Mouse (Mus musculus): Measurements from ENCODE around the gene Cfdp1.

Cfdp1 gene

DNA sequence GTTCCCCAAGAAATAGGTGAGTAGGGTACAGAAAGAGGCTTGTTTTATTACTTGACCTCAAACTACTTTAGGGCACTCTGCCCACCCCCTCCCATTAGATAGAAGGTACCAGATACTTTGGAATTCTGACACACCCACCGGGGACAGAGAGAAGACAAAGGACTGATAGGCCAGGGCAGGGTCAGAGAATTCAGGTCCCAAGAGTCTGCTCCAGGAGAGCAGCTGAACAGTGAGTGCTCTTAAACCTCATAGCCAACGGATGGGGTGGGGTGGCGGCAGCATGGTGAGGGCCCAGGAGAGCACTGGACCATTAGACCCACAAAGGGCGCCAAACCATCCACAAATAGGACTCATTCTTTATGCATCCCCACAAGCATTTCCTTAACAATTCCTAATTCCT, 88.5 kb downstream of the Cfdp1 start:
- no peak for DNase-seq

DNA sequence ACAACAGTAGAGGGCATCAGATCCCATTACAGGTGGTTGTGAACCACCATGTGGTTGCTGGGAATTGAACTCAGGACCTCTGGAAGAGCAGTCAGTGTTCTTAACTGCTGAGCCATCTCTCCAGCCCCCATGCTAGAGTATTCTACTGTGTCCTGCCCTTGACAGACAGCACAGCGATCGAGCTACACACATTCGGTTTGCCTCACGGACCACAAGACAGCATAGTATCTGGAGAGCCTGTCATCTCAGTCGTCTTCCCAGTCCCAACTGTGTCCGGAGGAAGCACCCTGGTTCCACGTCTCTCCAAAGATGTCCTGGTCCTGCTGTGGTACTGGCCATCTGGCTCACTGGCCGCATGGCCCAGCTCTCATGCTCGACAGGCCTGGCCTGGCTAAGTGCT, 89.0 kb downstream of the Cfdp1 start:
- DNase-seq = no peak

DNA sequence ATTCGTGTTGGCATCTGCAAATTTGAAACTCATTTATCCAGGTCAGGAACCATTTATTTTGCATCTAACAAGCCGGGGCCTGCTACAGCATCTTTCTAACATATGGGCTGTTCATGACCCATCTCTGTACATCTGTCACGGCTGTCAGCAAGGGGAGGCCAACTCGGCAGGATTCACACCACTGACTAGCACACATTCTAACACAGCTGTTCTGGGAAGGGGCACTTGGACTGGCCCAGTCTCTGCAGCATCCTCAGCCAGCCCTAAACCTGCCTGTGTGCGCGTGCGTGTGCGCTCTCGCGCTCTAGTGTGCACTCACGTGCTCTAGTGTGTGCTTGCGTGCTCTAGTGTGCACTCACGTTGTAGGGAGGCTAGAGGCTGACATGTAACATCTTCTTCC, 93.4 kb downstream of the Cfdp1 start:
- no peak for DNase-seq

DNA sequence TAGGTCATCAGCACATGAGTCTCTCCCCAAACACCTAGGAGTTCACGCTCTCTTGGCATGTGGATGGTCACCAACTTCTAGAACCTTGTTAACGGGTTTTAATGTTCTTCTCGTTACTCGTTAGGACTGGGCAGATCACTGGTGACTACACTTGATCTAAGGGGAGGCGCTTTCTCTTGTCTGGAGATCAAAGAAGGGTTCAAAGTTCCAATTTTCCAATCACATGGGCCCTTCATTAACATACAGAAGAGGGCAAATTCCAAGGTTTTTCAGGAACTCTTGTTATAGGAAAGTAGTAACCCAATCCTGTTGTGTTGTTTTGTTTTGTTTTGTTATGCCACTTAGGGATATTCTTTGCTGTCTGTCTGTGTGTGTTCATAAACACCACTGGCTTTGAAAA, 95.3 kb downstream of the Cfdp1 start:
- DNase-seq = no peak

DNA sequence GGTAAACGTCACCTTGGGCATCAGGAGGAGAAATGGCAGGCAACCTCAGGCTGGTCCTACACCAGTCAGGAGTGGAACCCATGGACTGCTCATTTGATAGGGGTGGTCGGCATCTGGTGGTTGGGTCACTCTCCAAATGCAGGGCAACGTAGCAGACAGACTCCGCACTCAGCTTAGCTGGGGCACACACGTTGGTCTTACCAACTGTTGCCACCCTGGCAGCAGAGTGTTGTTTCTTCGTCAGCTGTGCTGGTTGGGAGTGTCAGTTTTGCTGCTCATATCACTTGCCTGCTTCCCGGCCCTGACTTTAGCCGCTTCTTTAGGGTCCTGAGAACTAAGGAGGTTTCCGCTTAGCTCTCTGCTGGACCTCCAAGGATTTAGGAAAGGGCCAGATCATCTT, 96.5 kb downstream of the Cfdp1 start:
- DNase-seq = no peak

DNA sequence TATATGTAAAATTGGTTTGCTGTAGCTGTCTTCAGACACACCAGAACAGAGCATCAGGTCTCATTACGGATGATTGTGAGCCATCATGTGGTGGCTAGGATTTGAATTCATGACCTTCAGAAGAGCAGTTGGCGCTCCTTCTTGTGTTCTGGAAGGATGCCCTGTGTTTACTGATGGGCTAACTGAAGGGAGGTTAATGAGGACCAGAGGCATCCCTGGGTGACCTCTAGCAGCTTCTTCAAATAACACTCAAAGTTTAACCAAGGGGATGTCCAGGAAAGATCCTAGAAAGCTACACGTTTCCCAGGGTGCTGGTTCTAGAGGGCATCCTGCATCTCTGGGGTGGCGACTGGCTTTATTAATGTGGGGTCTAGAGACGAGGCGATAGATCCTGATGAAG, 99.4 kb downstream of the Cfdp1 start:
- DNase-seq = no peak

DNA sequence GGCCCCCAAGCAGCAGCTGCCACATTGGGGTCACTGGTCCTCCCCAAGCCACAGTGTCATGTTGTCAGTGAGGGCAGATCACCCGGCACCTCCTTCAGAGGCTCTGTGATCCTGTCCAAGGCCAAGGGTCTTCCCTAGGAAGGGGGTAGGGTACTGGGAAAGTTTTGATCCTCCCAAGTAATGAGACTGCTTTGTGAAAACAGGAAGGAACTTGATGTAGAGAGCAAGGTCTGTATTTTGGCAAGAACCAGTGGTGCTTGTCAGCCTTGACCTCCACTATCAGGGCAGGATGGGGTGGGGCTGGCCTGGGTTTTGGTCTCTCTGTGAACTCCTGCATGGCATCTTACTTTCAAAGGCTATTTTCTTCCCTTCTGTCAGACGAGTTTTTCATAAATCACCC, 100.0 kb downstream of the Cfdp1 start:
- DNase-seq = no peak

DNA sequence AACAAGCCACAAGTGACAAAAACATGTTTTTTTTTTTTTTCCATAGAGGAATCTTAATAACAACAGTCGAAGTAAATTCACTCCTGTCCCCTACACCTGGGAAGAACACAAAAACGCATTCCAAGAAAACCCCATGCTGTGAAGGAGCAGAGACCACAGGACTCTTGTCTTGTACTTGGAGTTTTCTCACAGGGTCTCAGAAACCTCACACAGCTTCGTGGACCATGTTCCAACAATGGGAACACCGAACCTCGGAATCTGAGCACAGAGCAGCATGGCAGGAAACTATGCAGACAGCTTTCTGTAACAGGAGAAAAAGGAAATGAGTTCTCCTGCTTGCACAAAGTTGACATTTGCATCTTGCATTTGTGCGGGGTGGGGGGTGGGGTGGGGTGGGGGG, 105.3 kb downstream of the Cfdp1 start:
- DNase-seq = no peak

DNA sequence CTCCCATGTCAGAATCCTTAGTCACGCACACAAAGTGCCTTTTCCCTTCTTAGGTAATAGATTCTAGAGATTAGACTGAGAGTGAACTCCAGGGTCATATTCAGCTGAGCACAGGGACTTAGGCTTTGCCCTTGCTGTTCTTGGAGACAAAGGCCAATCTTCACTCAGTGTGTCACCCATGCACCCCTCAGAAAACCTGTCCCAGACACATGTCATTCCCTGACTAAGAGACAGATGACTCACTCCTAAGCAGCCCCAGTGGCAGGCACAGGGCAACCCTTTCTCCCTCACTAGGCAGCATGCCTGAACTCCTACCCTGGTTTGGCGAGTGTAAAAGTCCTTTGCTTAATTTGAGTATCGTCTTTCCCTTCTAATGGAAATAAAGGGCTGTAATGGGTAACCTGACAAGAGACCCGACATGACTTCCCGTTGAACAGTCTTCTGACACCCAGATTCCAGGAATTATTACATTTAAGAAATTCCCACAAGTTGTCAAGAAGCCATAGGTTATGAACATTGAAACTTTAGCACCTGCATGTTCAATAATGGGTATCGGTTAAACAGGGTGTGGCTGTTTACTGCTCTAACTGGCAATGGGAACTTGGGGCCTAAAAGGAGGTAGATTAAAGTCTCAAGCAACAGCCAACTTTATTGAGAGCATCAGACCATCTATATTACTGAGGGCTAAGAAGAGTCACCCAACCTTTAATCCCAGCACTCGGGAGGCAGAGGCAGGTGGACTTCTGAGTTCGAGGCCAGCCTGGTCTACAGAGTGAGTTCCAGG, 106.0 kb downstream of the Cfdp1 start:
- no peak for DNase-seq

DNA sequence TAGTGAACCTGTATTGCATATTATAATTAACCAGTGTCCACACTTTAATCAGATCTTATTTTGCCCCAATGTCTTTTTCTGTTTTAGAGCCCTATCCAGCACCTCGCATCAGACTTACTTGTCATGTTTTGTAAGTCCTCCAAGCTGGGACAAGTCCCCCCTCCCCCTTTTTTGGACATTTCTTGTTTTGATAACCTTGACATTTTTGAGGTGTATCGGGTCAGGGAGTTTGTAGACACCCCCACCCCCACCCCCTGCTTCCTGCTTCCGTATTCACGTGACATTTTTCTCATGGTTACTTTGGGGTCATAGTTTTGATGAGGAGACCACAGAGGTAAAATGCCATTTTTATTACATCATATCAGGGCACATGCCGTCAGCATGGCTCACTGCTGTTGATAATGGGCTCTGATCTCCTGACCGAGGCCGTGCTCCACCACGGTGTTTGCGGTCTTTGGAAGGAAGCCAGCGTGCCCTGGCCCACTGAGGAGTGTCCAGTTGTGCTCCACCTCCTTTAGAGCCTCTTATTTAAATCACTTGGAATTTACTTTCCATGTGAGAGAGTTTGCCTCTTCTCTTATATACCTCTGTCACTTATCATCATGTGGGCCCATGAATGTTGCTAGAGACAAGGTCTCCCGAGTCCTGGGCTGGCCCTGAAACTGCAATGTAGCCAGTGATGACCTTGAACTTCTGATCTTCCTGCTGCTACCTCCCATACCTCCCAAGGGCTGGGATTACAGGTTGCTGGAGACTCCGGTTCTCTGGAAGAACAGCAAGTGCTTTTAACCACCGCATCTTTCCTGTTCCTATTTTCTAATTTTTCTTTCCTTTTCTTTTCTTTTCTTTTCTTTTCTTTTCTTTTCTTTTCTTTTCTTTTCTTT, 107.3 kb downstream of the Cfdp1 start:
- DNase-seq = no peak

DNA sequence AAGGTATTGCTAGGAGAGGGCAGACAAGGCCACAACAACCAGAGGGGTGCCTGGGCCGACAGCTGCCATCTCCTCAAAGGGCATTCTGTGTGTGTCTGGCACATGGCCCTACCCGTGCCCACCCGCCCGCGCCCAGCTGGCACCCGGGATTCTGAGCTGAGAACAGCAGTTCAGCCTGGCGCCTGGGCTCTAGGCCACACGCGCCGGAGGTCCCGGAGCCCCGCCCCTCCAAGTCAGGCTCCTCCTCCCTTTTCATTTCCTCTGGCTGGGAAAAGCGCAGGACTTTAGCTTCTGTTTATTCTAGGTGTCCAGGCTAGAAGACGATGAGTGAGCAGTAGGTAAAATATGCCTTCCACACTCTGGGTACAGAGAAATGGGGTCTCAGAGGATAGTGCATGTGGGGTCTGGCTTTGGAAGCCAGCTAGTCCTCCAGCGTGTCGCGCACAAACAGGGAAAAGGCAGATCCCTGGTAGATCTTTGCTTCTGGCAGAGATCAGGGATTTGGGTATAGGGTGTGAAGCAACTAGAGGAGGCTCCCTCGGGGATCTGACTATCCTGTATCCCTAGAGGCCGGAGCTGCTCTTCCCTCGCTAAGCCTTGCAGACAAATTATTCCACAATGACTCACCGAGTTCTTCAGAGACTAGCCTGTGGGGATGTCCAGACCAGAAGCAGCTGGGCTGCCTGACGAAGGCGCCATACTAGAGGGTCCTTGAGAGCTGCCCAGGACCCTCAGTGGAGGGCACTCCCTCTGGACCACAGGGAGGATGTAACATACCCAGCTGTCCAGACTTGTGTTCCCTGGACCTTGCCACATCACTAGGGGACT, 108.3 kb downstream of the Cfdp1 start:
- no peak for DNase-seq

DNA sequence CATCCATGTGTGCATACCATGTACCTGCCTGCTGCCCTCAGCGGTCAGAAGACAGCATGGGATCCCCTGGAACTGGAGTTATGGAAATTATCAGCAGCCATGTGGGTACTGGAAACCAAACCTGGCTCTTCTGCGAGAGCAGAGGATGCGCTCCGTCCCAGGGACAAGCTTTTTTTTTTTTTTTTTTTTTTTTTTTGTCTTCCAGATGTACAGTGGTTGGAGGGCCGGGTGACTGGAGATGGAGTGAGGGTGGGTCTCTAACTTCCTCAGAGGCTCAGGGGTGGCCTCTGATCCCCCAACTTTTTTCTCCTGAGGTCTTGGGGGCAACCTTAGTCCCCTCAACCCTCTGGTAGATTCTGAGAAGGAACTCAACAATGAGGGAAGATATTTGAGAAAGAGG, 109.0 kb downstream of the Cfdp1 start:
- DNase-seq = no peak

DNA sequence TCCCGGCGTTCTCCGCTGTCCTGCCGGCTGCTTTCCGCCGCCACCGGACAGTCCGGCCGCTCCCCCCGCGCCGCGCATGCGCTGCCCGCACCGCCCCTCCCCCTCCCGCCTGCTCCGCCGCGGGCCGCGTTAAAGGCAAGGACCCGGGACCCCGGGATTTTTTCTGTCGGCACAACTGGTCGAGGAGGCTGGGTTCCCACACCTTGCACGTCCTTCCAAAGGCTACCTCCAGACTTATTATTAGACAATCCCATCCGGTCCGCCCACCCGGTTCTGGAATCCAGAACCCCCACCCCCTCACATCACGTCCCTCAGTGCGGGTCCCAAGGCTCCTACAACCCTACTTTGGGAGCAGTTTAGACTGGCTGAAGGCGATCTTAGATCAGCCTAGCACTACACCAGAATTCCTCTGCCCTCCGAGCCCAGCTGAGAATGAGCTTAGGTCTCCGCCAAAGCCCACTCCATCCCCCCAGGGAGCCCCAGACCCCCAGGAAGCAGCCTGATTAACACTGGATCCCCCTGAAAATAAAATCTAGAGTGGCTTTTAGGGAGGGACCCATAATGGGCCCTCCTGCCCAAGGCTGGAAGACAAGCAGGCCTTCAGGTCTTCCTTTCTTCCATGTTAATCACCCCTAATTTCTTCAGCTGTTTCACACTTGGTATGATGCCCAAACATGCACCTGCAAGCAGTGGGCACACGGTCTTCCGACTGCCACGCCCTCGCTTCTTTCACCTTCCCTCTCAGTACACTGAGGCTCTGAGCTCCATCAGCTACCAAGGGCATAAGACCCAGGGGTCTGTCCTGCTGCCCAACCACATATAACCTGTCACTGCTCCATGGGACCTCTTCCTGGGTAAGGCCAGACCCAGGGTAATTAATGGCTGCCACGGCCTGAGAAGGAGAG, 110.0 kb downstream of the Cfdp1 start, which contains the start of gene Bcar1:
Gene Bcar1 (minus strand): TSS at position 18 of the 905 bp plus-strand sequence.
- no peak for DNase-seq

DNA sequence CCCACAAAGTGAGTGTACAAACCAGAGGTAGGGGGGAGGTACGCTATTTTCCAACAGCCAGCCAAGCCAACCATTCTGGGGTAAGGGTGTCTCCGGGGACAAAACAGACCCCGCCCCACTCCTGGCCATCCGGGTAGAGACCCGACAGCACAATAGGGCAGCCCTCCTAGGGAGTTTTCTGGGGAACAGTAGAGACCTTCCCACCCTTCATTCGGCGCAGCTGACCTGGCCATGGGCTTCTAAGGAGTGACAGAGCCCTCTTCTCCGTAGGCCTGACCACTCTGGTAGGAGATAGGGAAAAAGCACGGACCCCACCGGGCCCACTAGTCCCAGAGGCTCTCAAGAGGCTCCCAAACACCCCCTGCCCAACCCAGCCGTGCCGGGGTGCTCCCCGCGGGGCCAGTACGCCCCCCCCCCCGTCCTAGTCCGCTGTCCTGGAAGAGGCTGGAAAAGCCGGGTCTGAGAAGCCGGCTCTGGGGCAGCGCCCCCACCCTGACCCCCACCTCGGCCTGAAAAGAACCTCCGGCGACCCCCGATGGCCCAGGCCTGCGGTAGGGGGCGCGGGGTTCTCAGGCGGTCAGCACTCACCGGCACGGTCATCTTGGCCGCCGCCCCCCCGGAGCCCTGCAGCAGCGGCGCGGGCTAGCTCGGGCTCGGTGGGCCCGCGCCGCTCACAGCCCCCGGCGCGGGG, 110.8 kb downstream of the Cfdp1 start:
- DNase-seq = no peak

DNA sequence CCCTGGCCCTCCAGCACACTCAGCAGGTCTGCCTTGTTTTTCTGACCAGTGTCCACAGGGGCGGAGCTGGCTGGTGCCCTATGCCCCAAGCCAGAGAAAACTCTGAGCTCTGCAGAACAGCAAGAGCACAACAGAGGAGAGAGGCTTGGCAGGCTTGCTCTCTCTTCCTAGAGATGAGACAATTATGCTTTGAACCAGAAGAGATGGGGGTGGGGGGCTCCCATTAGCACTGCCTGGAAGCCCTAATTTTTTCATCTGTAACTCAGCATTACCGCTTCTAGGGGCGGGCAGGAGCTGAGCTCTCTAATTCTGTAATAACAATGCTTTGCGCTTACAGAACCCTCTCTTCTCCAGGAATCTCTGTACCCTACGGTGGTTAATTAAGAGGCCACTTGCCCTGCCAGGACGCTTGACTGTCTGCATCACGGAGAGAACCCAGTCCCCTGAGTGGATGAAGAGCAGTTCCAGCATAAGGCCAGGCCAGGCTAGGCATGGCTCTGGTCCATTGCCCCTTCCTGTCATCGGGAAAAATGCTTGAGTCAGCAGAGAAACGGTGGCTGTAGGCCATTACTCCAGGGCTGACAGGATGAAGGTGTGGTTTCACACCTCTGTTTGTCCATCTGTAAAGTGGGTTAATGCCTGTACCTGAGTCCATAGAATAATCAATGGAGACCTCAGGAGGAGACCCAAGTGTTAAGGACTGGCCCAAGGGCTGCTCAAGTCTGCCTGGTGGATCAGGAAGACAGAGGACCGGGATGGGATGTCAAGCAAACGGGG, 111.6 kb downstream of the Cfdp1 start:
- DNase-seq = no peak

DNA sequence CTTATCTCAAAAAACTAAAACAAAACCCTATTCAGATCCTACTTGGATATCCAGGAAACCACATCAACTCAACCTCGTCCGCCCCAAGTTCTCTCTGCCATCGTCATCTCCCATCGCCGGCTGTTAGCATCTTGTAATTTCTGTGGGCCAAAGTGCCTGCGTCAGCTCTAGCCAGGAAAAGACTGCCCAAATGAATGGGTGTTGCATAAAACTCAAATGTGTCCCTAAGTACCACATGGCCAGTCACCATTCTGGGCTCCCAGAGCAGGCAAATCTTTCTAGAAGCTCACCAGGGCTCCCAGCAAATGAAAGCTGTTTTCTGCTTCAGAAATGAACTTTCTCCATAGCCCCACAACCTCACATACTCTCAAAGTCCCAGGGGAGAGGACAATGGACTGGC, 112.5 kb downstream of the Cfdp1 start:
- DNase-seq = no peak

DNA sequence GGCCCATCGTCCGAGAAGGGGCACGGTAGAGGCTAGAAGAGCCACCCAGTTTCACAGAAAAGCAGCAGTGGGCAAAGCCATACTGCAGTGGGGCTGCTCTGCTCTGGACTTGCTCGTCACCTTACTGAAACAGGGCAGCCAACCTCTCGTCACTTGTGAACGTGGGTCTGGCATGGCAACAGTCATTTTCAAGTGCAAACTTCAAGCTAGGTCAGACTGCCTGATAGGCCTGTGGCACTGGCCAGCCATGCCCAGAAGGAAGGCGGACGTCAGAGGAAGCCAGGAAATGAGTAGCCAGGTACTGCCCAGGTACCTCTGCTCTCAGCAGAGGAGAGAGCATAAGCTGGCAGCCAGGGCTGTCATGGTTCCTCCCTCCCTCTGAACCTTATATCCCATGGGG, 113.1 kb downstream of the Cfdp1 start:
- no peak for DNase-seq

DNA sequence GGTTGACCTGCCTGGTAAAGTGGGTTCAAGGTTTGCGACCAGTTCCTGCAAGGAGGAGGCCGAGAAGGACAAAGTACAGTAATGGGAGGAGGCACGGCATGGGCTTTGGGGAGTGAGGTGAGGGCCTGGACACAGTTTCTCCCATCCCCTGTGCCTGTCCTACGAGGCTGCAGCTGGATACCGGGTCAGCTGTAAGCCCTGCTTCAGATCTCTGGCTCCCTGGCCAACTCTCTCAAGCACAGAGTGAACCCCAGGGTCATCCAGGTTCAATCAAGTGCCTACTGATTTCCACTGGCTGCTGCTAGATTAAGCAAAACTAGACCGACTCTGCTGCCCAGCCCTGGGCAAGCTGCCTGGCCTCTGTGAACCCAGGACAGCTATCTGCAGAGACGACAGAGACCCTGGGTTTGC, 113.8 kb downstream of the Cfdp1 start:
- no peak for DNase-seq

DNA sequence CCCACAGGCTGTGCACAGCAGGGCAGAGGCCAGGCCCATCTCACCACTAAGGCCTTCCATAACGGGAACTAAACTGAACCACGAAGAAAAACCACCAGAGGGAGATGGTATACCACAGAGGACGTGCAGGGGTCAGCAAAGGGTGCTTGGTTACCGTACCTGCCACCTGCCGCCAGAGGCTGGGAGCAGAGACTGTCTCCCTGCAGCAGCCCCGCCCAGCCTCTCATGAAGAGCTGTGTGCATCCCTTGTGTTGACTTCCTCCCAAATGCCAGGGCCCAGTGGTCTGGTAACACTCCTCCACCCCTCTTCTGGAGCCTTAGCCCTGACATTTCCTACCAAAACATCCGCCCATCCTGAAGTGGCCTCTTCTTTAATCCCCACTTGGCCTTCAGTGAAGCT, 114.5 kb downstream of the Cfdp1 start:
- no peak for DNase-seq

DNA sequence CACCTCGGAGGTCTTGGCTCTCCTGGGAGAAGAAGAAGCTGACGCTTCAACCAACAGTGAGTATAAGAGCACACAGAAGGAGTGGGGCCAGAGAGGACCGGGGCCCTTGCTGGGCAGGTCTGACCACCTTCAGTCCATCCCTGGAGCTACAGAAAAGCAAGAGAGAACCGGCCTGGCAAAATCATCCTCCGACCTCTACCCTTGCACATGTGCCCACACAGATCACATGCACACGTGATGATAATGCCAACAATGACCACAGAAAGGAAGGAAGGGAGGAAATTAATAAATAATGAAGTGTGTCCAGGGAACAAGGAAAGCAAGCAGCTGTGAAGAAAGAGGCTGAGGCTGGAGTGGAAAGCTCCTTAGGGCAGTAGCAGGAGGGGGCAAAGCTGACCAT, 115.2 kb downstream of the Cfdp1 start:
- DNase-seq = no peak

DNA sequence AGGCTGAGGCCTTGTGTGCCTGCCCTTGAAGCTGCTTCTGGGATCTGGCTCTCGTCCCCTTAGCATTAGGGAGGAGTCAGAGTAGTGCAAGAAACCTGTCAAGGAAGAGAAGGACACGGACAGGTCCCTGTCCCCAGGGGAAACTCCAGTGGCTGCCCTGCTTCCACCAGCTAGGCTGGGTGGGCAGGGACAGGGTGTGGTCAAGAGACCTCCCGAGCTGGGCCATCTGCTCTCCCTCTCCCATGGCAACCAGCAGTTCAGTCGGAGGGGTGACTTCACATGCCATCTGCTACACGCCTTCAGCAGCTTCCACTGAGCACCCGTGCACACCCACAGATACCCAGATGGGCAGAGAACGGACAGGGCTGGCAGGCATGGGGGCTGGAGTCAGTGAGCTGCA, 117.8 kb downstream of the Cfdp1 start:
- no peak for DNase-seq

Measured in thymus, postnatal 25 days (tissue).